Mouse (Mus musculus): ENCODE measurements around the gene Xylt1.

Xylt1 gene

GRCm38 (mm10) chr7:117566833-117567232, 186.1 kb downstream of the Xylt1 start:
- no peak for DNase-seq

GRCm38 (mm10) chr7:117567252-117567651, 186.5 kb downstream of the Xylt1 start:
- DNase-seq = no peak

GRCm38 (mm10) chr7:117567653-117568340, 187.0 kb downstream of the Xylt1 start:
- DNase-seq = no peak

GRCm38 (mm10) chr7:117571131-117571530, 190.4 kb downstream of the Xylt1 start:
- no peak for DNase-seq

- DNase-seq = no peak
Measured at GRCm38 (mm10) chr7:117571713-117572112, 190.9 kb downstream of the Xylt1 start.

- DNase-seq = no peak
Measured at GRCm38 (mm10) chr7:117573170-117573569, 192.4 kb downstream of the Xylt1 start.

- no peak for DNase-seq
Measured at GRCm38 (mm10) chr7:117575417-117575816, 194.6 kb downstream of the Xylt1 start.

- no peak for DNase-seq
Measured at GRCm38 (mm10) chr7:117577035-117577434, 196.3 kb downstream of the Xylt1 start.

GRCm38 (mm10) chr7:117585164-117585563, 204.4 kb downstream of the Xylt1 start:
- no peak for DNase-seq

- no peak for DNase-seq
Measured at GRCm38 (mm10) chr7:117586811-117587210, 206.0 kb downstream of the Xylt1 start.

- DNase-seq = no peak
Measured at GRCm38 (mm10) chr7:117587234-117587929, 206.6 kb downstream of the Xylt1 start.

- no peak for DNase-seq
Measured at GRCm38 (mm10) chr7:117588426-117588825, 207.6 kb downstream of the Xylt1 start.

- no peak for DNase-seq
Measured at GRCm38 (mm10) chr7:117589359-117589758, 208.6 kb downstream of the Xylt1 start.

- no peak for DNase-seq
Measured at GRCm38 (mm10) chr7:117589820-117590219, 209.0 kb downstream of the Xylt1 start.

GRCm38 (mm10) chr7:117594191-117594590, 213.4 kb downstream of the Xylt1 start:
- no peak for DNase-seq

- DNase-seq = no peak
Measured at GRCm38 (mm10) chr7:117595029-117595695, 214.4 kb downstream of the Xylt1 start.

- DNase-seq = no peak
Measured at GRCm38 (mm10) chr7:117600443-117600842, 219.7 kb downstream of the Xylt1 start.

GRCm38 (mm10) chr7:117610439-117610838, 229.7 kb downstream of the Xylt1 start:
- DNase-seq = no peak

- DNase-seq = peak in 1 of 2 experiments; percentile 4
Measured at GRCm38 (mm10) chr7:117612788-117613473, 232.2 kb downstream of the Xylt1 start.

- no peak for DNase-seq
Measured at GRCm38 (mm10) chr7:117613796-117614195, 233.0 kb downstream of the Xylt1 start.

- no peak for DNase-seq
Measured at GRCm38 (mm10) chr7:117614346-117614745, 233.6 kb downstream of the Xylt1 start.

GRCm38 (mm10) chr7:117614851-117615250, 234.1 kb downstream of the Xylt1 start:
- DNase-seq = no peak

- DNase-seq = no peak
Measured at GRCm38 (mm10) chr7:117616277-117616676, 235.5 kb downstream of the Xylt1 start.
